ENCODE assay signal across 9 mouse cellular contexts in the genomic region with DNA sequence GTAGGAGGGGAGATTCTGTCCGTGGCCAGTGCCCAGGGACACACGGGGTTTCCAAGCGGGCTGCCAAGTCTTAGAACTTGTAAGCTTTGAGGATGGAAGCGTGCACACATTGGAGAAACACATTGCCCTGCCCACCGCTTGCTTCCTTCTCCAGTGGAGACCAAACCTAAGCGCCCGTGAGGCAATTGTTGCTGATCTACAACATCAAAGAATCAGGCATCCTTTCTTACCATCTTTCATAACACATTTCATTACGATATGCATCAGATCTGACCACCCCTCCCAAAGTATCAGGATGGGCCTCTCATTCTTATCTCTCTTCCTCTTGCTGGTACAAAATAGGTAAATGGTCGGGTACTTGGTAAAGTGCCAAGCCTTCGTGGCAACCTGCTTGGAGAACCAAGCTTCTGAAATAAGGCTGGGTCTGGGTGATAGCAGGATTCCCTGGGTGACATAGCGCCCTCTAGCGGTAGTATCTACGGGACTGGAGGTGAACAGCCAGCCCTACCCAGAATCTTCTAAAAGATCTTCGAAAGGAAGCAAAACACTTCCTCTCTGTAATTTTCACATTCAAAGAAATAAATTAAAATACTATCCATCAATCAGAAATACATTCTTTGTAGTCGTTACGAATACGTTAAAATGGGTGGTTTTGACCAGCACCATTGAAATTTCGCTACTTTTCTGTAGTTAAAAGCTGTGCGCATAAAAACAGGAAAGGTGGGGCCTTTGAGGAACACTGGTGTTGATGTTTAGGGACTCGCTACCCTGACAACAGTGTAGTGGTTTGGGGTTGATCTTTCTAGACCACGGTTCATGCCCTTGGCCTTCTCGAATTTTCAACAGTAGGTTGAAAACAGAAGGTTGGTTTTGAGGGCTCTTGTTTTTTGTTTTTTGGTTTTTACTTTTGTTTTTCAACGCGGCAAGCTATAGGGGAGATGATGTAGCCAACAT. TPM values are rescaled to one million over a fixed set of nuclear protein-coding genes. Genes with fewer than 3 reads are reported as not detected.
DNase-seq lines count a peak whose midpoint lies in the region; ATAC-seq and TF ChIP-seq lines count a peak whose summit lies in the region.
"Had no signal": no experiment of that assay in that cellular context is flagged by ENCODE, and none has a peak within 500 bp of the region (broad histone marks: within the 10 kb centered on the region; RNA-seq: fewer than 3 reads in every experiment).

No protein-coding gene starts in this region.

- WGBS in midbrain, embryonic 11.5 days = 74% methylated on average over 24 of the region's 24 CpGs
- 70% methylated on average over 24 of the region's 24 CpGs for WGBS in midbrain, embryonic 16.5 days
- 53% methylated on average over 24 of the region's 24 CpGs for WGBS in liver, postnatal 0 days (ENCODE audit: insufficient replicate concordance)

- peaks cover 5% of the 10 kb centered on the region; the same call in 1 of the 2 replicates for H3K4me1 ChIP-seq in midbrain, embryonic 11.5 days (ENCODE audit: control insufficient read depth, insufficient read depth, low read length)
- no peaks in the 10 kb centered on the region; the same call in 1 of the 2 replicates for H3K4me1 ChIP-seq in midbrain, embryonic 16.5 days (ENCODE audit: control insufficient read depth, insufficient read depth, low read length)
- H3K4me1 ChIP-seq in liver, postnatal 0 days (ENCODE audit: insufficient read depth) = no peaks in the 10 kb centered on the region
- H3K4me1 ChIP-seq: stomach, embryonic 15.5 days had no signal

- no peak overlapping the region for H3K4me2 ChIP-seq in midbrain, embryonic 11.5 days
- H3K4me2 ChIP-seq in midbrain, embryonic 16.5 days (ENCODE audit: low read length) = no peak overlapping the region
- peak overlapping the region; percentile 40 for H3K4me2 ChIP-seq in liver, postnatal 0 days (ENCODE audit: low read depth, low read length)
- H3K4me2 ChIP-seq: stomach, embryonic 15.5 days had no signal

- no peak overlapping the region for H3K4me3 ChIP-seq in midbrain, embryonic 11.5 days (ENCODE audit: low read depth, low read length)
- no peak overlapping the region for H3K4me3 ChIP-seq in midbrain, embryonic 16.5 days (ENCODE audit: low read depth, low read length)
- peak overlapping the region; percentile 8; the same call in 1 of the 2 replicates for H3K4me3 ChIP-seq in liver, postnatal 0 days (ENCODE audit: low read depth, low read length)
- H3K4me3 ChIP-seq: stomach, embryonic 15.5 days had no signal

- TF ChIP-seq CTCF in liver, postnatal 0 days (IDR thresholded peaks at IDR 0.05; ENCODE audit: low read depth) = peak; percentile 90

- no peaks in the 10 kb centered on the region for H3K9me3 ChIP-seq in midbrain, embryonic 11.5 days (ENCODE audit: control insufficient read depth, low read length)
- H3K9me3 ChIP-seq in midbrain, embryonic 16.5 days (replicated peaks; ENCODE audit: control insufficient read depth, low read length, poor library complexity, severe bottlenecking) = no peaks in the 10 kb centered on the region
- no peaks in the 10 kb centered on the region for H3K9me3 ChIP-seq in liver, postnatal 0 days (ENCODE audit: low read length)
- H3K9me3 ChIP-seq: stomach, embryonic 15.5 days had no signal

- no peak for TF ChIP-seq EP300 in liver, postnatal 0 days (IDR thresholded peaks at IDR 0.05; ENCODE audit: low read depth)

- no peaks in the 10 kb centered on the region for H3K27me3 ChIP-seq in midbrain, embryonic 11.5 days (ENCODE audit: control insufficient read depth, insufficient read depth, low read length)
- H3K27me3 ChIP-seq in midbrain, embryonic 16.5 days (ENCODE audit: control insufficient read depth, insufficient read depth, low read depth, low read length) = no peaks in the 10 kb centered on the region
- no peaks in the 10 kb centered on the region for H3K27me3 ChIP-seq in liver, postnatal 0 days (ENCODE audit: insufficient read depth, low read length)
- H3K27me3 ChIP-seq: stomach, embryonic 15.5 days had no signal

- H3K27ac ChIP-seq in midbrain, embryonic 11.5 days (ENCODE audit: low read depth, low read length) = no peak overlapping the region
- no peak overlapping the region for H3K27ac ChIP-seq in midbrain, embryonic 16.5 days (ENCODE audit: low read length)
- H3K27ac ChIP-seq in liver, postnatal 0 days (ENCODE audit: low read depth) = no peak overlapping the region
- H3K27ac ChIP-seq: stomach, embryonic 15.5 days had no signal

- no peak overlapping the region for H3K9ac ChIP-seq in midbrain, embryonic 11.5 days (ENCODE audit: low read length)
- H3K9ac ChIP-seq in midbrain, embryonic 16.5 days (ENCODE audit: low read depth, low read length) = no peak overlapping the region
- H3K9ac ChIP-seq in liver, postnatal 0 days (replicated peaks) = no peak overlapping the region
- H3K9ac ChIP-seq: stomach, embryonic 15.5 days had no signal

- H3K36me3 ChIP-seq in midbrain, embryonic 11.5 days (ENCODE audit: control insufficient read depth, insufficient read depth, low read length) = no peaks in the 10 kb centered on the region
- no peaks in the 10 kb centered on the region for H3K36me3 ChIP-seq in midbrain, embryonic 16.5 days (ENCODE audit: control insufficient read depth, insufficient read depth, low read length)
- H3K36me3 ChIP-seq in liver, postnatal 0 days (replicated peaks; ENCODE audit: insufficient read depth, low read length) = no peaks in the 10 kb centered on the region
- H3K36me3 ChIP-seq: stomach, embryonic 15.5 days had no signal

- peak; percentile 90 for DNase-seq in midbrain, embryonic 11.5 days (ENCODE audit: low spot score, missing footprints)
- peak; percentile 40 to 61 for DNase-seq in adrenal gland, postnatal 4 days (ENCODE audit: low spot score in 2 of 2)
- DNase-seq in kidney, postnatal 14 days = peak; percentile 73
- DNase-seq in liver, postnatal 0 days = peak; percentile 83
- peak; percentile 71 to 72 for DNase-seq in right cerebral cortex, adult 2 months (ENCODE audit: low spot score in 2 of 2)
- DNase-seq in urinary bladder, postnatal 10 days (ENCODE audit: low spot score) = peak; percentile 46

- ATAC-seq in midbrain, embryonic 11.5 days (ENCODE audit: low FRiP score) = no peak
- ATAC-seq in midbrain, embryonic 16.5 days = no peak
- peak; percentile 66; the same call in 1 of the 2 replicates for ATAC-seq in erythroid progenitor cell, adult 5-6 weeks (replicated peaks; ENCODE audit: low FRiP score, poor library complexity, severe bottlenecking)
- no peak for ATAC-seq in liver, postnatal 0 days

RNA-seq across cellular contexts. Expression of gene Tagap, which starts 2.1 kb away (rescaled TPM):
- polyA plus RNA-seq in midbrain, embryonic 11.5 days (2014; fragmentation: Nextera tagmentation; extraction: Ambion mirVana) = 0.48 and 0.58 TPM in 2 replicates
- polyA plus RNA-seq in midbrain, embryonic 16.5 days (2015; fragmentation: Nextera tagmentation; extraction: Ambion mirVana) = 0.37 and 0.48 TPM in 2 replicates
- total RNA-seq in adrenal gland, postnatal 4 days (2021) = 1 to 10 TPM; 5.2 to 5.4 TPM
- 3.4 and 14.8 TPM in 2 replicates for total RNA-seq in erythroid progenitor cell, adult 5-6 weeks (2015; ENCODE audit: low replicate concordance)
- total RNA-seq in erythroid progenitor cell, adult 5-6 weeks (2017; ENCODE audit: low replicate concordance) = 3.1 and 4.4 TPM in 2 replicates
- 1.5 TPM in 2 replicates for polyA plus RNA-seq in liver, postnatal 0 days (2015; fragmentation: Nextera tagmentation; extraction: Ambion mirVana)

RNA-seq across cellular contexts. Expression of gene Rsph3a, which starts 17.6 kb away (rescaled TPM):
- 59.1 and 63.5 TPM in 2 replicates for polyA plus RNA-seq in midbrain, embryonic 11.5 days (2014; fragmentation: Nextera tagmentation; extraction: Ambion mirVana)
- 71.9 and 76.0 TPM in 2 replicates for polyA plus RNA-seq in midbrain, embryonic 16.5 days (2015; fragmentation: Nextera tagmentation; extraction: Ambion mirVana)
- total RNA-seq in adrenal gland, postnatal 4 days (2021) = 10 to 100 TPM; 41.7 to 44.3 TPM
- total RNA-seq in erythroid progenitor cell, adult 5-6 weeks (2015; ENCODE audit: low replicate concordance) = 27.8 and 39.0 TPM in 2 replicates
- 1.5 and 19.5 TPM in 2 replicates for total RNA-seq in erythroid progenitor cell, adult 5-6 weeks (2017; ENCODE audit: low replicate concordance)
- 16.0 and 16.2 TPM in 2 replicates for polyA plus RNA-seq in liver, postnatal 0 days (2015; fragmentation: Nextera tagmentation; extraction: Ambion mirVana)
